Comparison of ENCODE assay signal across 18 mouse cellular contexts in genomic region chr11:86408686-86409579, GRCm38 (mm10). TPM values are rescaled to one million over a fixed set of nuclear protein-coding genes. Genes with fewer than 3 reads are reported as not detected.
DNase-seq lines count a peak whose midpoint lies in the region; ATAC-seq and TF ChIP-seq lines count a peak whose summit lies in the region.
"Had no signal": no experiment of that assay in that cellular context is flagged by ENCODE, and none has a peak within 500 bp of the region (broad histone marks: within the 10 kb centered on the region; RNA-seq: fewer than 3 reads in every experiment).

No protein-coding gene starts in this region.

- no peak for TF ChIP-seq POLR2A in spleen, adult 2 months (IDR thresholded peaks at IDR 0.05; ENCODE audit: low read depth, low read length)

- ATAC-seq in liver, embryonic 15.5 days (ENCODE audit: insufficient read depth) = no peak
- ATAC-seq in hindbrain, embryonic 13.5 days (ENCODE audit: low FRiP score) = no peak
- ATAC-seq: forebrain, embryonic 13.5 days had no signal

- no peak for DNase-seq in spleen, adult 2 months (ENCODE audit: low read depth in 1 of 2, low spot score in 2 of 2)
- DNase-seq in spleen, adult 12 weeks (ENCODE audit: low spot score) = no peak
- peak; percentile 89 for DNase-seq in MEL-GATA-1-ER (ENCODE audit: extremely low read depth, low read depth)
- peak; percentile 27 to 40 for DNase-seq in thymus, postnatal 36 days
- DNase-seq in gastrocnemius, adult 2 months = no peak
- DNase-seq: cerebellum, adult 11-12 months; cerebellum, postnatal 36 days; heart, adult 2 months; heart, postnatal 10 days; kidney, adult 18-20 months; layer of hippocampus, adult 9-11 months; lung, adult 2 months had no signal

- peak overlapping the region; percentile 11; the same call in 1 of the 2 replicates for H3K4me2 ChIP-seq in liver, embryonic 15.5 days
- no peak overlapping the region for H3K4me2 ChIP-seq in hindbrain, embryonic 13.5 days
- H3K4me2 ChIP-seq: forebrain, embryonic 13.5 days; hindbrain, embryonic 14.5 days; neural tube, embryonic 12.5 days; stomach, embryonic 15.5 days had no signal

- no peaks in the 10 kb centered on the region for H3K36me3 ChIP-seq in spleen, adult 2 months (ENCODE audit: control insufficient read depth, insufficient read depth, low read length)
- no peaks in the 10 kb centered on the region for H3K36me3 ChIP-seq in liver, embryonic 15.5 days (replicated peaks)
- no peaks in the 10 kb centered on the region for H3K36me3 ChIP-seq in hindbrain, embryonic 13.5 days
- H3K36me3 ChIP-seq: neural tube, embryonic 12.5 days; stomach, embryonic 15.5 days had no signal

- peak overlapping the region; percentile 70; the same call in 1 of the 2 replicates for H3K27ac ChIP-seq in spleen, adult 2 months (ENCODE audit: insufficient read depth, low read length)
- H3K27ac ChIP-seq in liver, embryonic 15.5 days (replicated peaks) = no peak overlapping the region
- no peak overlapping the region for H3K27ac ChIP-seq in gastrocnemius, adult 2 months
- no peak overlapping the region for H3K27ac ChIP-seq in hindbrain, embryonic 13.5 days
- H3K27ac ChIP-seq: forebrain, embryonic 13.5 days; heart, adult 2 months; hindbrain, embryonic 14.5 days; neural tube, embryonic 12.5 days; stomach, embryonic 15.5 days had no signal

- peaks cover 9% of the 10 kb centered on the region for H3K4me1 ChIP-seq in spleen, adult 2 months (ENCODE audit: control insufficient read depth, insufficient read depth, insufficient read length)
- H3K4me1 ChIP-seq in liver, embryonic 15.5 days (replicated peaks) = peaks cover 14% of the 10 kb centered on the region
- peaks cover 15% of the 10 kb centered on the region for H3K4me1 ChIP-seq in hindbrain, embryonic 13.5 days (replicated peaks)
- H3K4me1 ChIP-seq: neural tube, embryonic 12.5 days had no signal

- no peak for TF ChIP-seq CTCF in spleen, adult 2 months (IDR thresholded peaks at IDR 0.05; ENCODE audit: extremely low read depth, insufficient read depth, insufficient read length, insufficient replicate concordance)
- no peak for TF ChIP-seq CTCF in gastrocnemius, adult 2 months (IDR thresholded peaks at IDR 0.05)

- no peaks in the 10 kb centered on the region for H3K27me3 ChIP-seq in spleen, adult 2 months (ENCODE audit: control insufficient read depth, insufficient read depth, low read length)
- H3K27me3 ChIP-seq in liver, embryonic 15.5 days = no peaks in the 10 kb centered on the region
- H3K27me3 ChIP-seq in hindbrain, embryonic 13.5 days = 0 out of 2 replicates have a peak, but pooled peaks cover 3% of the 10 kb centered on the region
- H3K27me3 ChIP-seq: neural tube, embryonic 12.5 days; stomach, embryonic 15.5 days had no signal

- H3K9me3 ChIP-seq in liver, embryonic 15.5 days (replicated peaks) = no peaks in the 10 kb centered on the region
- H3K9me3 ChIP-seq in hindbrain, embryonic 13.5 days = no peaks in the 10 kb centered on the region
- H3K9me3 ChIP-seq: forebrain, embryonic 13.5 days; neural tube, embryonic 12.5 days; stomach, embryonic 15.5 days had no signal

- intact Hi-C loops in gastrocnemius, adult 2 months (cut with DNase I) = no loop called here

- WGBS in spleen, adult 2 months = 22% methylated on average over 6 of the region's 6 CpGs
- 13% methylated on average over 6 of the region's 6 CpGs for WGBS in liver, embryonic 15.5 days (ENCODE audit: insufficient replicate concordance)
- 66% methylated on average over 6 of the region's 6 CpGs for WGBS in hindbrain, embryonic 13.5 days

- no peak overlapping the region for H3K9ac ChIP-seq in liver, embryonic 15.5 days
- no peak overlapping the region for H3K9ac ChIP-seq in hindbrain, embryonic 13.5 days
- H3K9ac ChIP-seq: forebrain, embryonic 13.5 days; hindbrain, embryonic 14.5 days; neural tube, embryonic 12.5 days; stomach, embryonic 15.5 days had no signal

- H3K4me3 ChIP-seq in spleen, adult 2 months (ENCODE audit: extremely low read depth, insufficient read depth, insufficient read length) = no peak overlapping the region
- no peak overlapping the region for H3K4me3 ChIP-seq in liver, embryonic 15.5 days (replicated peaks)
- H3K4me3 ChIP-seq in gastrocnemius, adult 2 months = no peak overlapping the region
- H3K4me3 ChIP-seq in hindbrain, embryonic 13.5 days = no peak overlapping the region
- H3K4me3 ChIP-seq: forebrain, embryonic 13.5 days; heart, adult 2 months; neural tube, embryonic 12.5 days; stomach, embryonic 15.5 days had no signal

RNA-seq across cellular contexts. Expression of gene Med13, which starts 51.5 kb away (rescaled TPM):
- 22.3 and 23.2 TPM in 2 replicates for polyA plus RNA-seq in spleen, adult 2 months (2012; rRNA removed)
- polyA plus RNA-seq in liver, embryonic 15.5 days (2015; fragmentation: Nextera tagmentation; extraction: Ambion mirVana) = 2.6 and 4.1 TPM in 2 replicates
- total RNA-seq in gastrocnemius, adult 2 months (2021) = 10 to 100 TPM; 42.3 to 43.0 TPM
- polyA plus RNA-seq in hindbrain, embryonic 13.5 days (2015; fragmentation: Nextera tagmentation; extraction: Ambion mirVana) = 9.4 and 10.3 TPM in 2 replicates

Comparison
In these comparisons a context has a peak if more than half of its experiments do, and no peak if none do; other contexts are left out.
1. DNase-seq: peak in MEL-GATA-1-ER (single experiment) and thymus, postnatal 36 days (2 of 2); none in spleen, adult 2 months (0 of 2), spleen, adult 12 weeks (single experiment) and gastrocnemius, adult 2 months (single experiment).